In genomic region chr13:94253052-94253451, GRCm38 (mm10) we compare ENCODE assay signal across 21 mouse cellular contexts. TPM values are rescaled to one million over a fixed set of nuclear protein-coding genes. Genes with fewer than 3 reads are reported as not detected.
DNase-seq lines count a peak whose midpoint lies in the region; ATAC-seq and TF ChIP-seq lines count a peak whose summit lies in the region.
"Had no signal": no experiment of that assay in that cellular context is flagged by ENCODE, and none has a peak within 500 bp of the region (broad histone marks: within the 10 kb centered on the region; RNA-seq: fewer than 3 reads in every experiment).

No protein-coding gene starts in this region.

- ATAC-seq in liver, embryonic 11.5 days (replicated peaks; ENCODE audit: low FRiP score): no peak
- no peak for ATAC-seq in lung, postnatal 0 days
- peak; percentile 65; the same call in 1 of the 2 replicates for ATAC-seq in stomach, embryonic 15.5 days (ENCODE audit: insufficient read depth, low FRiP score, low read depth)
- ATAC-seq in midbrain, embryonic 15.5 days (replicated peaks): no peak
- ATAC-seq: forebrain, embryonic 16.5 days had no signal

- peak overlapping the region; percentile 97 for H3K27ac ChIP-seq in liver, adult 2 months (replicated peaks; ENCODE audit: insufficient read depth, low read depth, low read length)
- H3K27ac ChIP-seq in liver, embryonic 11.5 days (ENCODE audit: low read depth, low read length): no peak overlapping the region
- peak overlapping the region; percentile 23; the same call in 1 of the 2 replicates for H3K27ac ChIP-seq in lung, postnatal 0 days (ENCODE audit: low read length)
- peak overlapping the region; percentile 44; the same call in 1 of the 2 replicates for H3K27ac ChIP-seq in stomach, embryonic 15.5 days
- H3K27ac ChIP-seq in midbrain, embryonic 15.5 days: no peak overlapping the region
- H3K27ac ChIP-seq: embryonic facial prominence, embryonic 12.5 days; forebrain, embryonic 12.5 days; heart, embryonic 10.5 days had no signal

- no peak for TF ChIP-seq EP300 in lung, postnatal 0 days (IDR thresholded peaks at IDR 0.05)

- peaks cover 27% of the 10 kb centered on the region for H3K4me1 ChIP-seq in liver, adult 2 months (ENCODE audit: control insufficient read depth, insufficient read depth, low read length)
- peaks cover 7% of the 10 kb centered on the region for H3K4me1 ChIP-seq in liver, embryonic 11.5 days (replicated peaks; ENCODE audit: control insufficient read depth, insufficient read depth, low read length)
- peaks cover 5% of the 10 kb centered on the region for H3K4me1 ChIP-seq in lung, postnatal 0 days (ENCODE audit: insufficient read depth, low read depth, low read length)
- H3K4me1 ChIP-seq in lung, adult 2 months (ENCODE audit: control insufficient read depth, insufficient read depth, low read length): peaks cover 5% of the 10 kb centered on the region; the same call in 1 of the 2 replicates
- H3K4me1 ChIP-seq in stomach, embryonic 15.5 days: 0 out of 2 replicates have a peak, but pooled peaks cover 4% of the 10 kb centered on the region
- H3K4me1 ChIP-seq in midbrain, embryonic 15.5 days: peaks cover 6% of the 10 kb centered on the region
- H3K4me1 ChIP-seq: embryonic facial prominence, embryonic 12.5 days had no signal

- peak; percentile 90 for DNase-seq in liver, adult 2 months (ENCODE audit: extremely low read depth, low read depth, low spot score)
- no peak for DNase-seq in liver, embryonic 11.5 days (ENCODE audit: low spot score)
- DNase-seq in lung, postnatal 0 days (ENCODE audit: low spot score): no peak
- DNase-seq in lung, adult 2 months: no peak
- DNase-seq in embryo, embryonic 11 days: no peak
- DNase-seq in right cerebral cortex, postnatal 36 days (ENCODE audit: low spot score in 2 of 2): no peak
- DNase-seq: adrenal gland, postnatal 10 days; cerebellum, adult 11 months; cerebellum, adult 8-10 months; cerebellum, postnatal 14 days; gastrocnemius, postnatal 10 days; heart, adult 18-20 months; heart, postnatal 10 days; heart, postnatal 4 days had no signal

- WGBS in liver, adult 2 months: 32% methylated on average over 5 of the region's 5 CpGs
- 88% methylated on average over 5 of the region's 5 CpGs for WGBS in liver, embryonic 11.5 days
- WGBS in lung, postnatal 0 days: 40% methylated on average over 5 of the region's 5 CpGs
- 70% methylated on average over 5 of the region's 5 CpGs for WGBS in lung, adult 2 months
- WGBS in stomach, embryonic 15.5 days: 66% methylated on average over 5 of the region's 5 CpGs
- 94% methylated on average over 5 of the region's 5 CpGs for WGBS in midbrain, embryonic 15.5 days

- no peaks in the 10 kb centered on the region for H3K27me3 ChIP-seq in liver, adult 2 months (ENCODE audit: control insufficient read depth, insufficient read depth, low read length)
- no peaks in the 10 kb centered on the region for H3K27me3 ChIP-seq in liver, embryonic 11.5 days (replicated peaks; ENCODE audit: control insufficient read depth, insufficient read depth, low read length)
- no peaks in the 10 kb centered on the region for H3K27me3 ChIP-seq in lung, postnatal 0 days (replicated peaks; ENCODE audit: insufficient read depth, low read length)
- no peaks in the 10 kb centered on the region for H3K27me3 ChIP-seq in stomach, embryonic 15.5 days (replicated peaks)
- H3K27me3 ChIP-seq in midbrain, embryonic 15.5 days (replicated peaks): no peaks in the 10 kb centered on the region
- H3K27me3 ChIP-seq: embryonic facial prominence, embryonic 12.5 days; forebrain, embryonic 12.5 days had no signal

- H3K79me2 ChIP-seq in liver, adult 2 months (ENCODE audit: control insufficient read depth, insufficient read depth, low read length): peaks cover 34% of the 10 kb centered on the region; the same call in 1 of the 2 replicates

- no peak for TF ChIP-seq POLR2A in liver, adult 2 months (IDR thresholded peaks at IDR 0.05; ENCODE audit: extremely low read depth, insufficient read depth, low read length)
- no peak for TF ChIP-seq POLR2A in lung, adult 2 months (IDR thresholded peaks at IDR 0.05; ENCODE audit: borderline replicate concordance, extremely low read depth, low read depth, low read length)

- peak overlapping the region; percentile 49; the same call in 1 of the 2 replicates for H3K9ac ChIP-seq in liver, adult 2 months (ENCODE audit: low read depth, low read length)
- H3K9ac ChIP-seq in liver, embryonic 11.5 days (ENCODE audit: low read depth, low read length): no peak overlapping the region
- no peak overlapping the region for H3K9ac ChIP-seq in lung, postnatal 0 days (replicated peaks; ENCODE audit: low read depth)
- H3K9ac ChIP-seq in stomach, embryonic 15.5 days: no peak overlapping the region
- H3K9ac ChIP-seq in midbrain, embryonic 15.5 days: no peak overlapping the region
- H3K9ac ChIP-seq: embryonic facial prominence, embryonic 12.5 days; forebrain, embryonic 12.5 days had no signal

- no peaks in the 10 kb centered on the region for H3K36me3 ChIP-seq in liver, adult 2 months (ENCODE audit: control insufficient read depth, insufficient read depth, low read length)
- no peaks in the 10 kb centered on the region for H3K36me3 ChIP-seq in liver, embryonic 11.5 days (ENCODE audit: control insufficient read depth, insufficient read depth, low read length)
- H3K36me3 ChIP-seq in lung, postnatal 0 days (ENCODE audit: insufficient read depth, low read length): no peaks in the 10 kb centered on the region
- no peaks in the 10 kb centered on the region for H3K36me3 ChIP-seq in stomach, embryonic 15.5 days
- H3K36me3 ChIP-seq in midbrain, embryonic 15.5 days (replicated peaks): no peaks in the 10 kb centered on the region
- H3K36me3 ChIP-seq: embryonic facial prominence, embryonic 12.5 days; forebrain, embryonic 12.5 days; heart, embryonic 10.5 days had no signal

- no peak overlapping the region for H3K4me2 ChIP-seq in liver, embryonic 11.5 days
- no peak overlapping the region for H3K4me2 ChIP-seq in lung, postnatal 0 days (replicated peaks; ENCODE audit: low read depth, low read length)
- no peak overlapping the region for H3K4me2 ChIP-seq in stomach, embryonic 15.5 days
- H3K4me2 ChIP-seq in midbrain, embryonic 15.5 days: no peak overlapping the region
- H3K4me2 ChIP-seq: embryonic facial prominence, embryonic 12.5 days; forebrain, embryonic 12.5 days had no signal

- H3K4me3 ChIP-seq in liver, adult 2 months (ENCODE audit: insufficient read depth, low read depth, low read length): peak overlapping the region; percentile 15; the same call in 1 of the 2 replicates
- H3K4me3 ChIP-seq in liver, embryonic 11.5 days (ENCODE audit: low read depth, low read length): no peak overlapping the region
- no peak overlapping the region for H3K4me3 ChIP-seq in lung, postnatal 0 days (ENCODE audit: low read depth, low read length)
- H3K4me3 ChIP-seq in lung, adult 2 months (replicated peaks; ENCODE audit: extremely low read depth, low read depth, low read length): no peak overlapping the region
- H3K4me3 ChIP-seq in stomach, embryonic 15.5 days (replicated peaks): no peak overlapping the region
- no peak overlapping the region for H3K4me3 ChIP-seq in midbrain, embryonic 15.5 days
- H3K4me3 ChIP-seq: embryonic facial prominence, embryonic 12.5 days; forebrain, embryonic 12.5 days; heart, embryonic 10.5 days had no signal

- no peaks in the 10 kb centered on the region for H3K9me3 ChIP-seq in liver, embryonic 11.5 days (ENCODE audit: control insufficient read depth, low read length)
- no peaks in the 10 kb centered on the region for H3K9me3 ChIP-seq in lung, postnatal 0 days (ENCODE audit: low read length)
- no peaks in the 10 kb centered on the region for H3K9me3 ChIP-seq in stomach, embryonic 15.5 days
- H3K9me3 ChIP-seq in midbrain, embryonic 15.5 days: no peaks in the 10 kb centered on the region
- H3K9me3 ChIP-seq: embryonic facial prominence, embryonic 12.5 days; forebrain, embryonic 12.5 days; heart, embryonic 10.5 days had no signal

- no peak for TF ChIP-seq CTCF in liver, adult 2 months (IDR thresholded peaks at IDR 0.05; ENCODE audit: low read depth, low read length)
- no peak for TF ChIP-seq CTCF in lung, postnatal 0 days (IDR thresholded peaks at IDR 0.05)
- no peak for TF ChIP-seq CTCF in lung, adult 2 months (IDR thresholded peaks at IDR 0.05; ENCODE audit: insufficient read depth, low read length)

RNA-seq across cellular contexts. Expression of gene Scamp1, which starts 32.6 kb away (rescaled TPM):
- total RNA-seq in liver, adult 2 months (2014; rRNA removed): 24.3 and 26.7 TPM in 2 replicates
- 12.9 and 15.8 TPM in 2 replicates for polyA plus RNA-seq in liver, adult 2 months (2012; rRNA removed)
- 16.7 and 20.2 TPM in 2 replicates for polyA plus RNA-seq in liver, embryonic 11.5 days (2014; fragmentation: Nextera tagmentation; extraction: Ambion mirVana)
- polyA plus RNA-seq in lung, postnatal 0 days (2015; fragmentation: Nextera tagmentation; extraction: Ambion mirVana): 26.9 and 32.9 TPM in 2 replicates
- 19.9 and 29.2 TPM in 2 replicates for polyA plus RNA-seq in lung, adult 2 months (2012; rRNA removed)
- 37.1 and 38.4 TPM in 2 replicates for polyA plus RNA-seq in stomach, embryonic 15.5 days (2015; fragmentation: Nextera tagmentation; extraction: Ambion mirVana)
- polyA plus RNA-seq in midbrain, embryonic 15.5 days (2015; fragmentation: Nextera tagmentation; extraction: Ambion mirVana): 175 and 192 TPM in 2 replicates
- total RNA-seq: MEL had no signal

Comparison
In these comparisons a context has a peak if more than half of its experiments do, and no peak if none do; other contexts are left out.
1. H3K27ac ChIP-seq: peak in liver, adult 2 months (single experiment), lung, postnatal 0 days (single experiment) and stomach, embryonic 15.5 days (single experiment); none in liver, embryonic 11.5 days (single experiment) and midbrain, embryonic 15.5 days (single experiment).